Mouse (Mus musculus) ES-E14 (cell line): ENCODE measurements around the gene Ube2g2.
A peak's percentile ranks its signal among the peaks of the same experiment; 100 is the strongest.

Experiments used
- CHD2 ChIP-seq: IDR thresholded peaks from 2 replicates; pipeline ENCODE4 v1.6.1; 2014; ENCODE audit warnings: mild to moderate bottlenecking, low read depth, low read length, inconsistent platforms
- HCFC1 ChIP-seq: IDR thresholded peaks from 2 replicates; pipeline ENCODE4 v1.6.1; 2012; ENCODE audit warnings: low read length, inconsistent platforms, borderline replicate concordance; ENCODE audit not compliant: insufficient read depth
- MAFK ChIP-seq: IDR thresholded peaks from 2 replicates; pipeline ENCODE4 v1.6.1; 2014; ENCODE audit warnings: mild to moderate bottlenecking, low read depth, low read length, inconsistent platforms; ENCODE audit not compliant: insufficient read depth
- ZC3H11A ChIP-seq: IDR thresholded peaks from 2 replicates; pipeline ENCODE4 v1.6.1; 2012; ENCODE audit warnings: low read depth, mild to moderate bottlenecking, inconsistent platforms, low read length, borderline replicate concordance
- ZNF384 ChIP-seq: IDR thresholded peaks from 2 replicates; pipeline ENCODE4 v1.6.1; 2012; ENCODE audit warnings: low read depth, low read length, inconsistent platforms

DNA sequence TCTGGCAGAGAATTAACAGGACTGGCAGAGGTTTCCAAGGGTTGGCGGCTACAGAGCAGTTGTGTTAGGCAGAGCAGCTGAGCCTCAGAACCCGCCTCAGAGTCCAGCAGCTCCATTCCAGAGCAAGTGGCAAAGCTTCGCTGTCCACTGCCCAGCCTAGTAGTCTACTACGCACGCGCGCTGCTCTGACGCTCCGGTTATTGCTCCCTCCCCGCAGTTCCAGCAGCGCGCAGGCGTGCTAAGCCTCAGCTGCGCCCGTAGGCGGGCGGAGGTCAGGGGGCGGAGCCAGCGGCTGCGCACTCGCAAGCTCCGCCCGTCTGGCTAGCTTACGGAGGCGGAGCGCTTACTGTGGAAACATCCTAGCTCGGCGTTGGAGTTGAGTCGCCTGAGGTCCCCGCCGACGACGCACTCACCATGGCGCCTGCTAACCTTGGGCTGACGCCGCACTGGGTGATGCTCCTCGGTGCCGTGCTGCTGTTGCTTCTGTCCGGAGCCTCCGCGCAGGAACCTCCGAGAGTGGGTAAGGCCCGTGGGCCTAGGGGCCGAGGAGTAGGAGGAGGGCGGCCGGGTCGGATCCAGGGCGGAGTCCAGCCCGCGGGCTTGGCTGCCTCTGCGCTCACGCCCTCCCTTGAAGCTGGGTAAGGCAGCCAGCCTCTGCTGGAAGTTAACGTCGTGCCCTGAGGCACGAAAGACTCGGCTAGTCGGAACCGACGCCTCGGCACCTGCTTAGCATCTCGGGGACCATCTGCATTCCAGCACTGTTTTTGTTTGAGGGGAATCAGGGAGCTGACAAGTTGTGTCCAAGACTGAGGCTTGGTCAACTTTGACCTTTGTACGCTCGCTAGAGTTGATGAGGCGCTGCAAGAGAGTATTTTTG lies 40.4 kb upstream of the Ube2g2 start, which contains the start of gene Pttg1ip:
- TF ChIP-seq HCFC1 (peak; percentile 14; the same call in 1 of the 2 replicates), ZNF384 (no peak), ZC3H11A (no peak), MAFK (no peak), CHD2 (no peak)
